Mouse (Mus musculus) G1E (cell line): ENCODE measurements around the gene 1700125H20Rik. TPM values are rescaled to one million over a fixed set of nuclear protein-coding genes. Genes with fewer than 3 reads are reported as not detected.

Experiments used
- ATAC-seq: 2 replicates; pipeline ENCODE4 v1.8.0; 2016; ENCODE audit warnings: mild to moderate bottlenecking; ENCODE audit not compliant: insufficient number of reproducible peaks, poor library complexity, low FRiP score, severe bottlenecking; ENCODE audit errors: extremely low read depth
- DNase-seq: peaks from one replicate; pipeline ENCODE4 v3.0.0; 2012; ENCODE audit warnings: low spot score
- H3K27me3 ChIP-seq: 2 replicates; pipeline ENCODE4 v1.6.1; 2012; ENCODE audit warnings: mild to moderate bottlenecking, low read length, inconsistent platforms; ENCODE audit not compliant: insufficient read depth
- H3K36me3 ChIP-seq: replicated peaks from 2 replicates; pipeline ENCODE3; 2012; ENCODE audit warnings: mild to moderate bottlenecking, inconsistent platforms
- H3K4me1 ChIP-seq: 2 replicates; pipeline ENCODE4 v1.6.1; 2012; ENCODE audit warnings: low read depth, low read length, inconsistent platforms, mixed read lengths; ENCODE audit not compliant: insufficient read depth
- H3K4me3 ChIP-seq: 2 replicates; pipeline ENCODE4 v1.5.1; 2012; ENCODE audit warnings: low read depth, mild to moderate bottlenecking, inconsistent platforms, low read length, moderate library complexity, mixed read lengths
- H3K9me3 ChIP-seq: replicated peaks from 2 replicates; pipeline ENCODE4 v1.6.1; 2012; ENCODE audit warnings: inconsistent platforms
- CTCF ChIP-seq: IDR thresholded peaks from 2 replicates; pipeline ENCODE4 v1.5.1; 2012; ENCODE audit warnings: low read depth, low read length, inconsistent platforms, mixed read lengths
- GATA1 ChIP-seq: IDR thresholded peaks from 2 replicates; pipeline ENCODE4 v1.6.1; 2012; ENCODE audit warnings: borderline replicate concordance, low read length, inconsistent platforms, mixed read lengths
- GATA2 ChIP-seq: IDR thresholded peaks from 2 replicates; pipeline ENCODE4 v1.6.1; 2012; ENCODE audit warnings: low read depth, low read length, inconsistent platforms, borderline replicate concordance
- POLR2AphosphoS5 ChIP-seq: IDR thresholded peaks from 2 replicates; pipeline ENCODE4 v1.6.1; 2012; ENCODE audit warnings: low read depth, low read length, inconsistent platforms; ENCODE audit not compliant: insufficient replicate concordance
- TAL1 ChIP-seq: conservative IDR thresholded peaks from 2 replicates; pipeline ENCODE4 v1.6.1; 2012; ENCODE audit warnings: low read depth, low read length, inconsistent platforms, mixed read lengths
- polyA plus RNA-seq: library from polyadenylated mRNA; stranded (reverse); fragments of >175 nt; gene quantifications from 2 replicates; pipeline ENCODE4 v1.2.3, GENCODE M21; 2012
- total RNA-seq, 2 experiments: library from RNA; stranded (forward) in 1 of 2; stranded (reverse) in 1 of 2; fragments of 200-1000 nt in 1 of 2; fragments of >200 nt in 1 of 2; fragmentation: Nextera tagmentation in 1 of 2; gene quantifications; 2 replicates each; pipeline ENCODE4 v1.2.3; 2014 to 2017

1700125H20Rik gene
- total and polyA plus RNA-seq, 3 experiments: not detected

DNA sequence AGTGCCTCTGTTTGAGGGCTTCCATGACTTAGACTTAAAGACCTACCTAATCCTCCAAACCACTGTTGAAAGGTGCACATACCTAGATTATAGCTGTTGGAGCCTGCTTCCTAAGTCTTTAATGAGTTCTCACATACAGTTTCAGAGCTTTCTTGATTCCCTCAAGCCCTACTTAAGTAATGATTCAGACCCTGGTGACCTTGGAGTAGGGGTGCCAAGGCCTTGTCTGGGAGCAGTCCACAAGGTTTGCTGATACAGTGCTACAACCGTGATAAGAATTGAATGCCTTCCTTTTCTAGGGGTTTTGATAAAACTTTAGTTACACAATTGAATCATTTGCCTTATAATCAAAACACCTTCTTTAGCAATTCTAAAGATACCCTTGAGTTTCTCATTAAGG lies 2.7 kb upstream of the 1700125H20Rik start:
- Histone ChIP-seq H3K27me3 (0 out of 2 replicates have a peak, but pooled peaks cover 3% of the 10 kb centered on the region), H3K36me3 (no peaks in the 10 kb centered on the region), H3K4me3 (no peak overlapping the region), H3K9me3 (no peaks in the 10 kb centered on the region), H3K4me1 (peaks cover 13% of the 10 kb centered on the region)
- DNase-seq (no peak), ATAC-seq (no peak)
- TF ChIP-seq GATA2 (no peak), CTCF (no peak), GATA1 (no peak), TAL1 (no peak), POLR2AphosphoS5 (no peak)

DNA sequence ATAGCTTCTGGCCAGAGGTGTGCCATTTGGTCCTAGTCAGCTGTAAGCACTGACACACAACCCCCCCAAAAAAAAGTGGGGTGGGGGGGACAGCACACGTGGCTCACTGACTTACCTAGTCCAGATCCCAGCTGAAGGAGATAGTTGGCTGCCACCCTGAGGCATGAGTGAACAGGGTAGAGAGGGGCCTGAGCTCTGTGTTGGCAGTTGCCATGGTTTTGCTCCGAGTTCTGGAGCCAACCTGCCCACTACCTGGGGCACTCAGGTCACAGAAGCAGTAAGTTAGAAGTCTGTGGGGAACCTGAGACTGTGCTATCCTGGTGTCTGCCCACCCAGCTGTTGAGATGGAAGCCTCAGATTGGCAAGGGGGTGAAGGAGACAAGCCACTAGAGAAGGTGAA lies 629 bp downstream of the 1700125H20Rik start:
- ATAC-seq (no peak), DNase-seq (no peak)
- Histone ChIP-seq H3K36me3 (no peaks in the 10 kb centered on the region), H3K9me3 (no peaks in the 10 kb centered on the region), H3K4me3 (no peak overlapping the region), H3K4me1 (peaks cover 13% of the 10 kb centered on the region), H3K27me3 (peaks cover 15% of the 10 kb centered on the region)
- TF ChIP-seq GATA1 (no peak), POLR2AphosphoS5 (no peak)

DNA sequence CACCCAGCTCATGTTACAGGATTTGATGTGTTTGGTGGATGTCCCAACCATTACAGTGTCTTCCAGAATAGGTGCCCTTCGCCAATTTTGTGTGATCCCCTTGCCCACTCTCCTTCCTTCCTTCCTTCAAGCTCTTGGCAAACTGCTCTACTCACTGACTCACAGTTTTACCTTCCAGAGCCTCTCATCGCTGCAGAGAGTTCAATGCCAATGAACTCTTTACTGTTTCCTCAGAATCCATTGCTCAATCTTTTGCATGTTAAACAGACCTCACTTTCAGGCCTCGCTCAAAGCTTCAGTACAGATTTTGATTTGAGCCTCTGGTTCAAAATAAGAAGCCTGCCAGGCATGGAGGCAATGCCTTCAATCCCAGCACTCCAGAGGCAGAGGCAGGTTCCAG lies 5.7 kb downstream of the 1700125H20Rik start:
- Histone ChIP-seq H3K27me3 (peaks cover 18% of the 10 kb centered on the region), H3K4me3 (no peak overlapping the region), H3K9me3 (no peaks in the 10 kb centered on the region), H3K36me3 (no peaks in the 10 kb centered on the region), H3K4me1 (peaks cover 8% of the 10 kb centered on the region; the same call in 1 of the 2 replicates)
- ATAC-seq (no peak), DNase-seq (no peak)
- TF ChIP-seq GATA1 (no peak), CTCF (no peak)

DNA sequence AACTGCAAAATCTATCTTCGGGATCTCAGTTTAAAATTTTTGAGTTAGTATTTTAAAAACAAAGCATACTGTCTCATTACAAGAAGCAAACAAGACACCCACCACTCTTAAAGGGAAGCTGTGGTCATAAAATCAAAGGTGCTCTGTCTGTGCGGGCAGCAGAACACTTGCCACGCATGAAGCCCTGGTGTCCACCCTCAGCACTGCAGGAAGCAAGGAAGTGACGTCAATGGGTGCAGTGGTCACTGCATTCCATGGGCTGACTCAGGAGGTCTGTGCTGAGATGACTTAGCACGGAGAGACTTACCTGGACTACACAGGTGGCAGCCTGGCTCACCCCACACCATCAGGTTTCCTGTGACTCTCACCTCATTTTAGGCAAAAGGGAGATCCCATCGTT lies 7.6 kb downstream of the 1700125H20Rik start:
- H3K9me3 ChIP-seq: no peaks in the 10 kb centered on the region
- TF ChIP-seq GATA2 (no peak), POLR2AphosphoS5 (no peak), CTCF (no peak), TAL1 (no peak), GATA1 (no peak)
- H3K4me1 ChIP-seq: peaks cover 9% of the 10 kb centered on the region
- no peaks in the 10 kb centered on the region for H3K36me3 ChIP-seq
- H3K4me3 ChIP-seq: no peak overlapping the region
- DNase-seq: no peak
- peaks cover 13% of the 10 kb centered on the region for H3K27me3 ChIP-seq
- no peak for ATAC-seq

DNA sequence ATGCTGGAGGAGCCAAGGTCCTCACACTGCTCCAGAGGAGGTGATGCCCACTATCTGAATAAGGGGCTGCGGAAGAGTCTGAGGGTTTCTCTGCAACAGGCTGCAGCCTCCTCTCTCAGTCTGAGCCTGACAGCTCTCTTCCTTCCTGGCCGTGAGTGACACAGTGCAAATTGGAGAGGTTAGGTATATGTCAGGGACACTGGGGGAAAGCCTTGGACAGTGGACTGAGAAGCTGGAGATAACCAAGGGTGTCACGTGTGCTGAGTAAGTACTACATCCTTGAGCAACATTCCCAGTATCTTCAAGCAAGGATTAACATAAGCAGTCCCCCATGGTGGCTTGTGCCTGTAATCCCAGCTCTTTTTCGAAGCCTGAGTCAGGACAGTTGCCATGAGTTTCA lies 8.2 kb downstream of the 1700125H20Rik start:
- ATAC-seq (no peak), DNase-seq (no peak)
- Histone ChIP-seq H3K4me1 (peaks cover 16% of the 10 kb centered on the region), H3K36me3 (no peaks in the 10 kb centered on the region), H3K9me3 (no peaks in the 10 kb centered on the region), H3K4me3 (no peak overlapping the region), H3K27me3 (peaks cover 6% of the 10 kb centered on the region)
- TF ChIP-seq CTCF (no peak), POLR2AphosphoS5 (no peak), GATA1 (no peak), GATA2 (no peak)

DNA sequence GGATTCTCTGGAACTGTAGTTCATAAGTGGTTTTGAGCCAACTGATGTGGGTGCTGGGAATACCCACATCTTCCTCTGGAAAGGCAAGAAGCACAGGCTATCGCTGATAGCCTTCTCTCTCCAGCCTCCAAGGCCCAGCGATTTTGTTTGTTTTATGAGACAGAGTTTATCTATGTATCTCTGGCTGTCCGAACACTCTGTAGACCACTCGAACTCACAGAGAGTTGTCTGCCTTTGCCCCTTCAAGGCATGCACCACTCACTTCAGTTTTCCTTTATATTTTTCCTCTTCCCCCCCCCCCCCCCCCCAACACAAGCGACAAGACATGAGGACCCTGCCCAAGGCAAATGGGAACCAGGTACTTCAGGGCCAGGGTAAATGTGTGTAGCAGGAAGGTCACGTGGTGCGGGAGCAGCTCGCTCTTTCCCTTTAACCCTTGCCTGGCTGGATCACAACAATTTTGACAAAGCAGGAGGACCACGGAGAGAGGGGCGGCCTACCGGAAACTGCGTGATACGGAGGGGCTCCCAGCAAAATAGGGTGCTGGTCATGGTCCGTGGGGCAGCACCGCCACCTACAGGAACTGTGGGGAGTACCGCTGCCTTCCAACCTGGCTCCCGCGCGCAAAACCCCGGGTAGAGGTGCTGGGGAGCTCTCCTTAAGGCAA lies 12.5 kb downstream of the 1700125H20Rik start:
- Histone ChIP-seq H3K27me3 (peaks cover 2% of the 10 kb centered on the region), H3K9me3 (no peaks in the 10 kb centered on the region), H3K4me3 (peak overlapping the region; percentile 64), H3K36me3 (peaks cover 12% of the 10 kb centered on the region), H3K4me1 (peaks cover 15% of the 10 kb centered on the region)
- no peak for ATAC-seq
- DNase-seq: peak; percentile 44
- TF ChIP-seq CTCF (peak; percentile 61), TAL1 (no peak)

DNA sequence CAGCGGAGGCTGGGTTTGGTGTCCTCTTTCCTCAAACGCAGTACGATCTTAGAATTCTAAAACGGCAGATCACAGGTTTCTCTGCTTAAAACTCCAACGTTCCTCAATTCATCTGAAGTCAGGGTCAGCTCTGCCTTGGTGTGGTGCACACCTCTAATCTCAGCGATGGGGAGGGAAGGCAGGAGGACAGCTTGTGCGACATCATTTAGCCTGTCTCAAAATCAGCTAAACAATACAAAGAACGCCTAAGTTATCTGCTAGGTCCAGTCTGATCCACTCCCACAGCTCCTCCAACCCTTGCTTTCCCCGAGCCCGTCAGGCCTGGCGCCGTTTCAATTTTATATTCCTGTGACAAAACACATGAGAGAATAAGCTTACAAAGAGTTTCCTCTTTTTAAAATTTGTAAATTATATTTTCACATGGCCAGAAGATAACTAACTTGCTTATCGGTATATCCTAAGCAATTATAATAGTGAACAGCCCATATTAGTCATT lies 13.1 kb downstream of the 1700125H20Rik start:
- Histone ChIP-seq H3K4me3 (peak overlapping the region; percentile 64; the same call in 1 of the 2 replicates), H3K9me3 (no peaks in the 10 kb centered on the region), H3K4me1 (peaks cover 12% of the 10 kb centered on the region), H3K36me3 (peaks cover 14% of the 10 kb centered on the region), H3K27me3 (no peaks in the 10 kb centered on the region; the same call in 1 of the 2 replicates)
- no peak for ATAC-seq
- DNase-seq: no peak
- TF ChIP-seq GATA2: no peak
- no peak for TF ChIP-seq POLR2AphosphoS5
- no peak for TF ChIP-seq GATA1
- TF ChIP-seq CTCF: no peak
- TF ChIP-seq TAL1: no peak
